Mouse (Mus musculus): Measurements from ENCODE around the gene Hcfc1. TPM values are rescaled to one million over a fixed set of nuclear protein-coding genes. Genes with fewer than 3 reads are reported as not detected.

Hcfc1 gene
- polyA plus RNA-seq, 1 experiment from 2014 or later, result 74.8 TPM

DNA sequence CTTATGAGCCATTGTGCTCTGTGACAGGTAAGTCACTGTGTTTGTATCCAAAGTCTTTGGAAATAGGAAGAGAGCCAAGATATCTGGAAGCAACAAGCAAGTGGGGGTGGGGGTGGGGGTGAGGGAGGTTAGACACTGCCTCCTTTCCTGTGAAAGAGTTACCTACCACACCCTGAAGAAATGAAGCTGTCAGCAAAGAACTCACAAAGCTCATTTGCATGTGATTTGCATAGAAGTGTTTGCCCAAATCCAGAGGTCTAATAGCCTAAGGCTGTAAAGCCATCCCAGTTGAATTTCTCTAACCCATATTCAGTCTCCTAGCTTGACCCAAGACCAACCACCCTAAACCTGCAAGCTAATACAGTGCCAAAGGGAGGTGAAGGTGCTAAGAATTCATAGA lies 55.7 kb downstream of the Hcfc1 start:
- 0 out of 2 replicates have a peak, but pooled peaks cover 4% of the 10 kb centered on the region for H3K27me3 ChIP-seq (replicated peaks; ENCODE audit: control insufficient read depth, insufficient read depth, low read length)
- DNase-seq (ENCODE audit: low spot score) (no peak), ATAC-seq (replicated peaks; ENCODE audit: low FRiP score, low TSS enrichment, low read depth) (no peak)
- no peaks in the 10 kb centered on the region for H3K9me3 ChIP-seq (ENCODE audit: control insufficient read depth, low read length)
- H3K27ac ChIP-seq (ENCODE audit: low read depth), result no peak overlapping the region
- no peak overlapping the region for H3K9ac ChIP-seq (ENCODE audit: low read length)
- H3K4me2 ChIP-seq (ENCODE audit: low read length), result peak overlapping the region; percentile 37; the same call in 1 of the 2 replicates
- H3K36me3 ChIP-seq (ENCODE audit: control insufficient read depth, insufficient read depth, low read length), result no peaks in the 10 kb centered on the region
- no peaks in the 10 kb centered on the region for H3K4me1 ChIP-seq (replicated peaks; ENCODE audit: control insufficient read depth, insufficient read depth, low read length)
- H3K4me3 ChIP-seq (ENCODE audit: low read depth, low read length), result no peak overlapping the region

DNA sequence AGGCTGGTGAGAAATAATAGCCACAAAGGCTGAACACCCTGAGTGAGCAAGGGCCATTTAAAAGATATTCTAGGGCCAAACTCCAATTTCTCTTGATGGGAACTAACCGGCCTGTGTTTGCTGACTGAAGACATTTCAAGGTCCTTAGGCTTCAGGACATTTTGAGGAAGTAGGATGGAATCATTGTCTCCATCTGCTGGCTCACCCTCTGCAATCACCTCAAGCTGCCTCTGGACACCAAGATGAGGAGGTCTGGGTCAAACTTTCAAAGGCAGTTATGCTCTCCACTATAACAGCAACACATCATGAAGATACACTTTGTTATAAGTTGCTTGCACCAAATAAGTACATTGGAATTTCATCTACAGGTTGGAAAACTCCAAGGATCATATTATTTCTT lies 56.1 kb downstream of the Hcfc1 start:
- Histone ChIP-seq H3K36me3 (ENCODE audit: control insufficient read depth, insufficient read depth, low read length) (no peaks in the 10 kb centered on the region), H3K9me3 (ENCODE audit: control insufficient read depth, low read length) (no peaks in the 10 kb centered on the region), H3K27me3 (replicated peaks; ENCODE audit: control insufficient read depth, insufficient read depth, low read length) (0 out of 2 replicates have a peak, but pooled peaks cover 4% of the 10 kb centered on the region), H3K4me1 (replicated peaks; ENCODE audit: control insufficient read depth, insufficient read depth, low read length) (no peaks in the 10 kb centered on the region), H3K4me3 (ENCODE audit: low read depth, low read length) (no peak overlapping the region), H3K9ac (ENCODE audit: low read length) (no peak overlapping the region), H3K4me2 (ENCODE audit: low read length) (no peak overlapping the region), H3K27ac (ENCODE audit: low read depth) (no peak overlapping the region)
- WGBS, result 73% methylated on average over 1 of the region's 1 CpGs
- no peak for DNase-seq (ENCODE audit: low spot score)
- ATAC-seq (replicated peaks; ENCODE audit: low FRiP score, low TSS enrichment, low read depth), result no peak

DNA sequence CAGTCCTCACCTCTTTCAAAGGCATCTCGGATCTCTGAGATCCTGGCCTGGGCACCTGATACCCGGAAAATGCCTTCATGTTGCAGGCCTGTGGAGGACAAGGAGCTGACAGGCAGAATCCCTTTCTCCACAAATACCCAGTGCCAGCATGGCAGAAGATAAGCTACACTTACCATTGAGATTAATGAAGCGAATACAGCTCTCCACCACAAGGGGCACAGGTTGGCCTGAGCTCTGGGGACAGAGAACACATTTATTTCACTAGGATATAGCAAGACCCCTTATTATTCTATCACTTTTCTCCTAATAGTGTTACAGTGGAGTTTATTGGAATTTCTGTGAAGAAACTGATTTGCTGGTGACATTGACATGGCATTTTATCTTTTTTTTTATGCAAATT lies 68.2 kb downstream of the Hcfc1 start:
- no peak for ATAC-seq (replicated peaks; ENCODE audit: low FRiP score, low TSS enrichment, low read depth)
- H3K4me1 ChIP-seq (replicated peaks; ENCODE audit: control insufficient read depth, insufficient read depth, low read length), result no peaks in the 10 kb centered on the region
- H3K4me3 ChIP-seq (ENCODE audit: low read depth, low read length), result no peak overlapping the region
- no peaks in the 10 kb centered on the region for H3K9me3 ChIP-seq (ENCODE audit: control insufficient read depth, low read length)
- WGBS, result 78% methylated on average over 3 of the region's 3 CpGs
- H3K27ac ChIP-seq (ENCODE audit: low read depth), result no peak overlapping the region
- no peak for DNase-seq (ENCODE audit: low spot score)
- H3K4me2 ChIP-seq (ENCODE audit: low read length), result no peak overlapping the region
- no peaks in the 10 kb centered on the region for H3K36me3 ChIP-seq (ENCODE audit: control insufficient read depth, insufficient read depth, low read length)
- H3K27me3 ChIP-seq (replicated peaks; ENCODE audit: control insufficient read depth, insufficient read depth, low read length), result no peaks in the 10 kb centered on the region
- no peak overlapping the region for H3K9ac ChIP-seq (ENCODE audit: low read length)

DNA sequence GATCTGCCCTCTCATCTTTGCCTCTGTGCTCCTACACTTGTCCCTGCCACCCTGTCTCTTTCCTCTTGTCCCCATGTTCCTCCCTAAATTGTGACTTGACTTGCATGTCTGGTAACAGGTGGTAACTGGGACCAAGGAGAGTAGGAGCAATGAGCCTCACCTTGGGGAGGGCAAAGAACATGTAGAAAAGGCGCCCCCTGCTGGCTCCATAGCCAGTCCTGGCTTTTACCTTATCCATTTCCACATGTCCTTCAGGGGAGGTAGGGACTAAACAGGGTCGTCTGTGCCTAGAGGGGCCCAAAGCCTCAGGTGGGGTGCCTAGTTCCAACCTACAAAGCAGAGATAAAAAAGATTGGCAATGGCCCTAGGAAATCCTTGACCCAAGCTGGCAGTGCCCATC lies 70.4 kb downstream of the Hcfc1 start, which contains the start of gene L1cam:
L1cam (minus strand) TSS at position 387 of the 400 bp plus-strand sequence.
- Histone ChIP-seq H3K4me3 (ENCODE audit: low read depth, low read length) (no peak within 1 kb of the TSS), H3K27ac (ENCODE audit: low read depth) (no peak within 1 kb of the TSS), H3K4me2 (ENCODE audit: low read length) (no peak within 1 kb of the TSS), H3K27me3 (replicated peaks; ENCODE audit: control insufficient read depth, insufficient read depth, low read length) (no peaks in the 10 kb centered on the region), H3K36me3 (ENCODE audit: control insufficient read depth, insufficient read depth, low read length) (no peaks in the 10 kb centered on the region), H3K9ac (ENCODE audit: low read length) (no peak within 1 kb of the TSS), H3K9me3 (ENCODE audit: control insufficient read depth, low read length) (no peaks in the 10 kb centered on the region), H3K4me1 (replicated peaks; ENCODE audit: control insufficient read depth, insufficient read depth, low read length) (no peaks in the 10 kb centered on the region)
- ATAC-seq (replicated peaks; ENCODE audit: low FRiP score, low TSS enrichment, low read depth) (no peak), DNase-seq (ENCODE audit: low spot score) (peak; percentile 57)
- 9% methylated on average over 2 of the region's 2 CpGs for WGBS

DNA sequence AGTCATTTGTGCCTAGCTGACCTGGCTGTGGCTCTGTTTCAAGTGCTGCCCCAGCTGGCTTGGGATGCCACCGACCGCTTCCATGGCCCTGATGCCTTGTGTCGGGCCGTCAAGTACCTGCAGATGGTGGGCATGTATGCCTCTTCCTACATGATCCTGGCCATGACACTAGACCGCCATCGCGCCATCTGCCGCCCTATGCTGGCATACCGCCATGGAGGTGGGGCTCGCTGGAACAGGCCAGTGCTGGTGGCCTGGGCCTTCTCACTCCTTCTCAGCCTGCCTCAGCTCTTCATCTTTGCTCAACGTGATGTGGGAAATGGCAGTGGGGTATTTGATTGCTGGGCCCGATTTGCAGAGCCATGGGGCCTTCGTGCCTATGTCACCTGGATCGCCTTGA lies 73.3 kb downstream of the Hcfc1 start:
- ATAC-seq (replicated peaks; ENCODE audit: low FRiP score, low TSS enrichment, low read depth) (no peak), DNase-seq (ENCODE audit: low spot score) (no peak)
- Histone ChIP-seq H3K9me3 (ENCODE audit: control insufficient read depth, low read length) (no peaks in the 10 kb centered on the region), H3K9ac (ENCODE audit: low read length) (no peak overlapping the region), H3K27ac (ENCODE audit: low read depth) (no peak overlapping the region), H3K4me1 (replicated peaks; ENCODE audit: control insufficient read depth, insufficient read depth, low read length) (no peaks in the 10 kb centered on the region), H3K4me2 (ENCODE audit: low read length) (no peak overlapping the region), H3K4me3 (ENCODE audit: low read depth, low read length) (no peak overlapping the region), H3K36me3 (ENCODE audit: control insufficient read depth, insufficient read depth, low read length) (no peaks in the 10 kb centered on the region), H3K27me3 (replicated peaks; ENCODE audit: control insufficient read depth, insufficient read depth, low read length) (no peaks in the 10 kb centered on the region)
- WGBS, result 88% methylated on average over 14 of the region's 14 CpGs

Other genes starting within 250 kb of the Hcfc1 start
- 15.7 and 16.8 TPM in 2 replicates for gene Abcd1, start 249.8 kb downstream of the Hcfc1 start, polyA plus RNA-seq (2014; fragmentation: Nextera tagmentation; extraction: Ambion mirVana)
- 0.23 and 0.27 TPM in 2 replicates for gene Plxnb3, start 209.3 kb downstream of the Hcfc1 start, polyA plus RNA-seq (2014; fragmentation: Nextera tagmentation; extraction: Ambion mirVana)
- gene Srpk3, start 192.0 kb downstream of the Hcfc1 start, polyA plus RNA-seq (2014; fragmentation: Nextera tagmentation; extraction: Ambion mirVana), result 1.7 and 1.8 TPM in 2 replicates
- gene Idh3g, start 179.5 kb downstream of the Hcfc1 start, polyA plus RNA-seq (2014; fragmentation: Nextera tagmentation; extraction: Ambion mirVana), result 241 and 248 TPM in 2 replicates
- gene Ssr4, start 179.3 kb downstream of the Hcfc1 start, polyA plus RNA-seq (2014; fragmentation: Nextera tagmentation; extraction: Ambion mirVana), result 229 and 263 TPM in 2 replicates
- gene Pdzd4, start 141.4 kb downstream of the Hcfc1 start, polyA plus RNA-seq (2014; fragmentation: Nextera tagmentation; extraction: Ambion mirVana), result 1.1 and 1.2 TPM in 2 replicates
- gene Avpr2, start 74.3 kb downstream of the Hcfc1 start, polyA plus RNA-seq (2014; fragmentation: Nextera tagmentation; extraction: Ambion mirVana), result 0.12 TPM in 1 of 2 replicates, not detected in the other
- gene L1cam, start 70.3 kb downstream of the Hcfc1 start, polyA plus RNA-seq (2014; fragmentation: Nextera tagmentation; extraction: Ambion mirVana), result 15.1 and 18.0 TPM in 2 replicates
- 4.1 and 4.3 TPM in 2 replicates for gene Arhgap4, start 44.5 kb downstream of the Hcfc1 start, polyA plus RNA-seq (2014; fragmentation: Nextera tagmentation; extraction: Ambion mirVana)
- gene Naa10, start 44.4 kb downstream of the Hcfc1 start, polyA plus RNA-seq (2014; fragmentation: Nextera tagmentation; extraction: Ambion mirVana), result 155 and 169 TPM in 2 replicates
- 59.3 and 63.8 TPM in 2 replicates for gene Renbp, start 35.5 kb downstream of the Hcfc1 start, polyA plus RNA-seq (2014; fragmentation: Nextera tagmentation; extraction: Ambion mirVana)
- gene Irak1, start 57.6 kb upstream of the Hcfc1 start, polyA plus RNA-seq (2014; fragmentation: Nextera tagmentation; extraction: Ambion mirVana), result 50.8 and 55.8 TPM in 2 replicates
- gene Opn1mw, start 161.1 kb upstream of the Hcfc1 start, polyA plus RNA-seq (2014; fragmentation: Nextera tagmentation; extraction: Ambion mirVana), result not detected in 2 replicates
- 10.5 and 11.2 TPM in 2 replicates for gene Mecp2, start 169.0 kb upstream of the Hcfc1 start, polyA plus RNA-seq (2014; fragmentation: Nextera tagmentation; extraction: Ambion mirVana)
- gene Tex28, start 201.5 kb upstream of the Hcfc1 start, polyA plus RNA-seq (2014; fragmentation: Nextera tagmentation; extraction: Ambion mirVana), result not detected in 2 replicates
- gene Tktl1, start 210.9 kb upstream of the Hcfc1 start, polyA plus RNA-seq (2014; fragmentation: Nextera tagmentation; extraction: Ambion mirVana), result 0.07 and 0.09 TPM in 2 replicates